Mouse (Mus musculus) heart, embryonic 14.5 days (tissue): ENCODE data around the gene Srpk2. TPM values are rescaled to one million over a fixed set of nuclear protein-coding genes. Genes with fewer than 3 reads are reported as not detected.

Source experiments
- ATAC-seq: fragments of 200-750 bp; cut with Nextera tagmentation; 2 replicates; pipeline ENCODE4 v1.8.0; 2017; ENCODE audit warnings: low read depth, moderate TSS enrichment; ENCODE audit not compliant: insufficient number of reproducible peaks, insufficient read depth, low FRiP score
- H3K27ac ChIP-seq, 2 experiments: fragments of 200-500 bp in 1 of 2; fragments of 300-500 bp in 1 of 2; sonication (generic) in 1 of 2; replicated peaks in 1 of 2; 2 replicates each; pipeline ENCODE4 v1.5.1; 2012 to 2014; ENCODE audit warnings: low read depth in 2 of 2, low read length in 2 of 2, control low read depth in 1 of 2, mild to moderate bottlenecking in 1 of 2, mixed read lengths in 1 of 2; ENCODE audit not compliant: control insufficient read depth in 1 of 2, insufficient read depth in 1 of 2
- H3K27me3 ChIP-seq: fragments of 300-500 bp; sonication (generic); 2 replicates; pipeline ENCODE4 v1.6.1; 2014; ENCODE audit warnings: mild to moderate bottlenecking, low read length, control low read depth; ENCODE audit not compliant: control insufficient read depth, insufficient read depth
- H3K36me3 ChIP-seq: fragments of 300-500 bp; sonication (generic); 2 replicates; pipeline ENCODE4 v1.6.1; 2014; ENCODE audit warnings: mild to moderate bottlenecking, control low read depth, low read length, mixed read lengths; ENCODE audit not compliant: control insufficient read depth, insufficient read depth
- H3K4me1 ChIP-seq, 2 experiments: fragments of 200-500 bp in 1 of 2; fragments of 300-500 bp in 1 of 2; sonication (generic) in 1 of 2; 2 replicates each; pipeline ENCODE4 v1.6.1; 2012 to 2014; ENCODE audit warnings: low read length in 2 of 2, control low read depth in 1 of 2, mixed read lengths in 1 of 2; ENCODE audit not compliant: control insufficient read depth in 2 of 2, insufficient read depth in 2 of 2
- H3K4me2 ChIP-seq: fragments of 300-500 bp; sonication (generic); 2 replicates; pipeline ENCODE4 v1.6.1; 2014; ENCODE audit warnings: mild to moderate bottlenecking, low read length
- H3K4me3 ChIP-seq, 2 experiments: fragments of 200-500 bp in 1 of 2; fragments of 300-500 bp in 1 of 2; sonication (generic) in 1 of 2; 2 replicates each; pipeline ENCODE4 v1.5.1; 2012 to 2014; ENCODE audit warnings: low read length in 2 of 2, mild to moderate bottlenecking in 2 of 2, control low read depth in 1 of 2, low read depth in 1 of 2, moderate library complexity in 1 of 2; ENCODE audit not compliant: control insufficient read depth in 1 of 2, insufficient read depth in 1 of 2
- H3K9ac ChIP-seq: fragments of 300-500 bp; sonication (generic); 2 replicates; pipeline ENCODE4 v1.6.1; 2014; ENCODE audit warnings: mild to moderate bottlenecking, low read length
- H3K9me3 ChIP-seq: fragments of 300-500 bp; sonication (generic); 2 replicates; pipeline ENCODE4 v1.6.1; 2016; ENCODE audit warnings: low read length, control low read depth; ENCODE audit not compliant: control insufficient read depth
- WGBS: fragments of 180-500 bp; shearing (Covaris S2); extraction: QIAGEN DNeasy Blood & Tissue Kit; methylation state at CpG from one replicate; pipeline ENCODE4 v1.1.7; 2014; 5-methylcytosine and 5-hydroxymethylcytosine counted together
- polyA plus RNA-seq: library from polyadenylated mRNA; unstranded; fragments of >200 nt; fragmentation: Nextera tagmentation; extraction: Ambion mirVana; gene quantifications from 2 replicates; pipeline ENCODE4 v1.2.1, GENCODE M21; 2014

Gene Srpk2
- polyA plus RNA-seq, 1 experiment from 2014 or later = 49.6 TPM

GRCm38 (mm10) chr5:23665906-23666305 lies 18.5 kb downstream of the Srpk2 start:
- H3K9ac ChIP-seq = no peak overlapping the region
- peaks cover 5 to 11% of the 10 kb centered on the region in 2 experiments; a peak in 2 of 4 replicates for H3K4me1 ChIP-seq
- no peaks in the 10 kb centered on the region for H3K27me3 ChIP-seq
- no peak overlapping the region for H3K27ac ChIP-seq
- H3K4me2 ChIP-seq = no peak overlapping the region
- no peak for ATAC-seq
- no peaks in the 10 kb centered on the region for H3K9me3 ChIP-seq
- no peak overlapping the region for H3K4me3 ChIP-seq
- no peaks in the 10 kb centered on the region for H3K36me3 ChIP-seq

- Histone ChIP-seq H3K9ac (no peak overlapping the region), H3K4me3 (no peak overlapping the region), H3K4me2 (no peak overlapping the region), H3K27me3 (no peaks in the 10 kb centered on the region), H3K27ac (no peak overlapping the region), H3K9me3 (no peaks in the 10 kb centered on the region), H3K36me3 (no peaks in the 10 kb centered on the region), H3K4me1 (peaks cover 0 to 5% of the 10 kb centered on the region in 2 experiments; a peak in 2 of 4 replicates)
- WGBS = 77% methylated on average over 2 of the region's 2 CpGs
- ATAC-seq = no peak
Observed at GRCm38 (mm10) chr5:23661191-23661590, 23.2 kb downstream of the Srpk2 start.

- H3K27ac ChIP-seq = no peak overlapping the region
- no peak overlapping the region for H3K4me3 ChIP-seq
- no peak for ATAC-seq
- H3K36me3 ChIP-seq = no peaks in the 10 kb centered on the region
- no peak overlapping the region for H3K4me2 ChIP-seq
- H3K9me3 ChIP-seq = no peaks in the 10 kb centered on the region
- peaks cover 0 to 3% of the 10 kb centered on the region in 2 experiments; a peak in 2 of 4 replicates for H3K4me1 ChIP-seq
- H3K27me3 ChIP-seq = no peaks in the 10 kb centered on the region
- no peak overlapping the region for H3K9ac ChIP-seq
- WGBS = 67% methylated on average over 5 of the region's 5 CpGs
Observed at GRCm38 (mm10) chr5:23658017-23658416, 26.4 kb downstream of the Srpk2 start.

GRCm38 (mm10) chr5:23656590-23656989 lies 27.8 kb downstream of the Srpk2 start:
- Histone ChIP-seq H3K4me3 (no peak overlapping the region), H3K4me2 (no peak overlapping the region), H3K9me3 (no peaks in the 10 kb centered on the region), H3K9ac (no peak overlapping the region), H3K27ac (no peak overlapping the region), H3K4me1 (peaks cover 0 to 1% of the 10 kb centered on the region in 2 experiments; a peak in 2 of 4 replicates), H3K36me3 (no peaks in the 10 kb centered on the region), H3K27me3 (no peaks in the 10 kb centered on the region)
- no peak for ATAC-seq
- WGBS = 88% methylated on average over 4 of the region's 4 CpGs

- Histone ChIP-seq H3K4me1 (no peaks in the 10 kb centered on the region; a peak in 2 of 4 replicates), H3K4me3 (no peak overlapping the region), H3K36me3 (no peaks in the 10 kb centered on the region), H3K9me3 (no peaks in the 10 kb centered on the region), H3K9ac (no peak overlapping the region), H3K4me2 (no peak overlapping the region), H3K27ac (no peak overlapping the region), H3K27me3 (no peaks in the 10 kb centered on the region)
- 76% methylated on average over 1 of the region's 1 CpGs for WGBS
- ATAC-seq = no peak
Observed at GRCm38 (mm10) chr5:23655030-23655429, 29.4 kb downstream of the Srpk2 start.

- H3K27ac ChIP-seq = no peak overlapping the region
- H3K27me3 ChIP-seq = no peaks in the 10 kb centered on the region
- H3K4me3 ChIP-seq = no peak overlapping the region
- WGBS = 72% methylated on average over 7 of the region's 7 CpGs
- H3K9me3 ChIP-seq = no peaks in the 10 kb centered on the region
- no peak overlapping the region for H3K4me2 ChIP-seq
- no peaks in the 10 kb centered on the region for H3K36me3 ChIP-seq
- no peak overlapping the region for H3K9ac ChIP-seq
- no peak for ATAC-seq
- H3K4me1 ChIP-seq = no peaks in the 10 kb centered on the region; a peak in 2 of 4 replicates
Observed at GRCm38 (mm10) chr5:23652326-23652725, 32.1 kb downstream of the Srpk2 start.

GRCm38 (mm10) chr5:23651786-23652185 lies 32.6 kb downstream of the Srpk2 start:
- Histone ChIP-seq H3K9me3 (no peaks in the 10 kb centered on the region), H3K9ac (no peak overlapping the region), H3K4me1 (no peaks in the 10 kb centered on the region; a peak in 2 of 4 replicates), H3K4me2 (no peak overlapping the region), H3K27ac (no peak overlapping the region), H3K27me3 (no peaks in the 10 kb centered on the region), H3K4me3 (no peak overlapping the region), H3K36me3 (no peaks in the 10 kb centered on the region)
- no peak for ATAC-seq
- 85% methylated on average over 3 of the region's 3 CpGs for WGBS

- H3K27ac ChIP-seq = no peak overlapping the region
- ATAC-seq = no peak
- no peaks in the 10 kb centered on the region; a peak in 1 of 4 replicates for H3K4me1 ChIP-seq
- WGBS = 82% methylated on average over 3 of the region's 3 CpGs
- no peaks in the 10 kb centered on the region for H3K36me3 ChIP-seq
- H3K27me3 ChIP-seq = no peaks in the 10 kb centered on the region
- H3K9ac ChIP-seq = no peak overlapping the region
- no peak overlapping the region for H3K4me3 ChIP-seq
- H3K9me3 ChIP-seq = no peaks in the 10 kb centered on the region
- H3K4me2 ChIP-seq = no peak overlapping the region
Observed at GRCm38 (mm10) chr5:23650504-23650903, 33.9 kb downstream of the Srpk2 start.
